Mouse (Mus musculus): ENCODE data around the gene Alad. TPM values are rescaled to one million over a fixed set of nuclear protein-coding genes. Genes with fewer than 3 reads are reported as not detected.

The Alad gene
- polyA plus RNA-seq, 2 experiments = 296 to 629 TPM

DNA sequence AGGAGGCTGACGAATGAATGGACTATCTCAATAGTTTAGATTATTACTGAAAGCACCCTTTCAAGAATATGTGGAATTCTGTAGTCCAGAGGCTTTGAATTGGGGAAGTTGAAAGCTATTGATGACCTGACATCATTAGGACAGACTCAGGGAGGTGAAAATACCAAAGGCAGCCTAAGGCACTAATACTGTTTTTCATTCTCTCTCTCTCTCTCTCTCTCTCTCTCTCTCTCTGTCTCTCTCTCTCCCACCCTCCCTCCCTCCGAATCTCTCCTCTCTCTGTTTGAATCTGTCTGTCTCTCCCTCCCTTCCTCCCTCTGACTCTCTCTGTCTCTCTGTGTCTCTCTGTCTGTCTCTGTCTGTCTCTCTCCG is 41.9 kb upstream of the Alad start:
- Histone ChIP-seq H3K4me2 (ENCODE audit: low read depth) (no peak overlapping the region), H3K9me3 (ENCODE audit: control insufficient read depth, low read length) (no peaks in the 10 kb centered on the region), H3K36me3 (replicated peaks; ENCODE audit: control insufficient read depth, insufficient read depth, low read depth) (no peaks in the 10 kb centered on the region), H3K27ac (no peak overlapping the region), H3K4me1 (replicated peaks; ENCODE audit: control insufficient read depth in 2 of 2, insufficient read depth in 2 of 2, low read length in 1 of 2) (no peaks in the 10 kb centered on the region), H3K27me3 (ENCODE audit: control insufficient read depth, insufficient read depth, low read length) (no peaks in the 10 kb centered on the region), H3K9ac (replicated peaks) (no peak overlapping the region), H3K4me3 (ENCODE audit: insufficient read depth in 1 of 2, low read depth in 2 of 2, low read length in 2 of 2) (no peak overlapping the region)
- WGBS (ENCODE audit: insufficient replicate concordance) = 53% methylated on average over 3 of the region's 3 CpGs
- DNase-seq (ENCODE audit: low read depth in 3 of 3, low spot score in 3 of 3) (no peak), ATAC-seq (ENCODE audit: insufficient read depth) (no peak)
- no peak for TF ChIP-seq CTCF (IDR thresholded peaks at IDR 0.05; ENCODE audit: low read depth)
- TF ChIP-seq EP300 (IDR thresholded peaks at IDR 0.05; ENCODE audit: low read depth) = no peak

DNA sequence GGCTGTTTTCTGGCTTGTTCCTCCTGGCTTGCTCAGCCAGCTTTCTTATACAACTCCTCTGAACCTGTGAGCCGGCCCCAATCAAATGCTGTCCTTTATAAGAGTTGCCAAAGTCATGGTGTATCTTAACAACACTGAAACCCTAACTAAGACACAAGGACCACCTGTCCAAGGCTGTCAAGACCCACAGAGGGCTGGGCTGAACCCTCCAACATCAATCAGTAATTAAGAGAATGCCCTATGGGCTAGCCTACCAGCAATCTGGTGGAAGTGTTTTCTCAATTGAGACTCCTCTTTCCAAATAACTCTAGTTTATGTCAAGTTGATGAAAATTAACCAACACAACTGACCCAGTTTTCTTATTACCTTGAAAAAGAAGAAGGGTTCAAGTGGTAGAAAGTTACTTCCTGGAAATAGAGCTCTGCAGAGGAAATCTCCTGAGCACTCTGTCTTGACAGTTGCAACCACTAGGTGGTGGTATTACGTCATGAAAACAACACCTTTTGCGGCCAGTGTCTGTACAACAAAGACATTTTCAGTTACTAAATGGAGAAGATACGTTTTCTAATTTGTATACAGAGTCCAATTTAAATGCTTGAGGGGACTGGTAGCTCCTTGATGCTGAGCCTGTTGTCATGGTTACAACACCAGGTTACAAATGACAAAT is 41.4 kb upstream of the Alad start:
- H3K9ac ChIP-seq (replicated peaks) = no peak overlapping the region
- no peaks in the 10 kb centered on the region for H3K4me1 ChIP-seq (replicated peaks; ENCODE audit: control insufficient read depth in 2 of 2, insufficient read depth in 2 of 2, low read length in 1 of 2)
- H3K4me3 ChIP-seq (ENCODE audit: insufficient read depth in 1 of 2, low read depth in 2 of 2, low read length in 2 of 2) = no peak overlapping the region
- TF ChIP-seq EP300 (IDR thresholded peaks at IDR 0.05; ENCODE audit: low read depth) (no peak), CTCF (IDR thresholded peaks at IDR 0.05; ENCODE audit: low read depth) (peak; percentile 70)
- ATAC-seq (ENCODE audit: insufficient read depth) (no peak), DNase-seq (ENCODE audit: low read depth in 3 of 3, low spot score in 3 of 3) (peak; percentile 49)
- H3K27ac ChIP-seq = no peak overlapping the region
- no peaks in the 10 kb centered on the region for H3K27me3 ChIP-seq (ENCODE audit: control insufficient read depth, insufficient read depth, low read length)
- H3K4me2 ChIP-seq (ENCODE audit: low read depth) = no peak overlapping the region
- H3K36me3 ChIP-seq (replicated peaks; ENCODE audit: control insufficient read depth, insufficient read depth, low read depth) = no peaks in the 10 kb centered on the region
- 13% methylated on average over 4 of the region's 4 CpGs for WGBS (ENCODE audit: insufficient replicate concordance)
- no peaks in the 10 kb centered on the region for H3K9me3 ChIP-seq (ENCODE audit: control insufficient read depth, low read length)

GRCm38 (mm10) chr4:62559797-62560329 is 40.1 kb upstream of the Alad start, which contains the start of gene Rgs3:
TSS of gene Rgs3 (plus strand) at chr4:62559847.
- H3K36me3 ChIP-seq (replicated peaks; ENCODE audit: control insufficient read depth, insufficient read depth, low read depth) = no peaks in the 10 kb centered on the region
- 22% methylated on average over 6 of the region's 6 CpGs for WGBS (ENCODE audit: insufficient replicate concordance)
- no peaks in the 10 kb centered on the region for H3K9me3 ChIP-seq (ENCODE audit: control insufficient read depth, low read length)
- no peak for ATAC-seq (ENCODE audit: insufficient read depth)
- no peaks in the 10 kb centered on the region for H3K27me3 ChIP-seq (ENCODE audit: control insufficient read depth, insufficient read depth, low read length)
- DNase-seq (ENCODE audit: low read depth in 3 of 3, low spot score in 3 of 3) = no peak
- H3K9ac ChIP-seq (replicated peaks) = no peak within 1 kb of the TSS
- no peak within 1 kb of the TSS for H3K4me3 ChIP-seq (ENCODE audit: insufficient read depth in 1 of 2, low read depth in 2 of 2, low read length in 2 of 2)
- TF ChIP-seq CTCF (IDR thresholded peaks at IDR 0.05; ENCODE audit: low read depth) (no peak), EP300 (IDR thresholded peaks at IDR 0.05; ENCODE audit: low read depth) (no peak)
- no peak within 1 kb of the TSS for H3K27ac ChIP-seq
- no peak within 1 kb of the TSS for H3K4me2 ChIP-seq (ENCODE audit: low read depth)
- no peaks in the 10 kb centered on the region for H3K4me1 ChIP-seq (replicated peaks; ENCODE audit: control insufficient read depth in 2 of 2, insufficient read depth in 2 of 2, low read length in 1 of 2)

GRCm38 (mm10) chr4:62557436-62557835 is 37.7 kb upstream of the Alad start:
- ATAC-seq (ENCODE audit: insufficient read depth) (no peak), DNase-seq (ENCODE audit: low read depth in 3 of 3, low spot score in 3 of 3) (no peak)
- Histone ChIP-seq H3K4me1 (replicated peaks; ENCODE audit: control insufficient read depth in 2 of 2, insufficient read depth in 2 of 2, low read length in 1 of 2) (no peaks in the 10 kb centered on the region), H3K27me3 (ENCODE audit: control insufficient read depth, insufficient read depth, low read length) (no peaks in the 10 kb centered on the region), H3K9me3 (ENCODE audit: control insufficient read depth, low read length) (no peaks in the 10 kb centered on the region), H3K9ac (replicated peaks) (no peak overlapping the region), H3K4me3 (ENCODE audit: insufficient read depth in 1 of 2, low read depth in 2 of 2, low read length in 2 of 2) (no peak overlapping the region), H3K4me2 (ENCODE audit: low read depth) (no peak overlapping the region), H3K27ac (no peak overlapping the region), H3K36me3 (replicated peaks; ENCODE audit: control insufficient read depth, insufficient read depth, low read depth) (no peaks in the 10 kb centered on the region)
- TF ChIP-seq CTCF (IDR thresholded peaks at IDR 0.05; ENCODE audit: low read depth) (no peak), EP300 (IDR thresholded peaks at IDR 0.05; ENCODE audit: low read depth) (no peak)
- WGBS (ENCODE audit: insufficient replicate concordance) = 42% methylated on average over 3 of the region's 3 CpGs

GRCm38 (mm10) chr4:62551966-62552365 is 32.2 kb upstream of the Alad start:
- no peaks in the 10 kb centered on the region for H3K36me3 ChIP-seq (replicated peaks; ENCODE audit: control insufficient read depth, insufficient read depth, low read depth)
- H3K4me2 ChIP-seq (ENCODE audit: low read depth) = no peak overlapping the region
- DNase-seq (ENCODE audit: low read depth in 3 of 3, low spot score in 3 of 3) = no peak
- no peak for ATAC-seq (ENCODE audit: insufficient read depth)
- WGBS (ENCODE audit: insufficient replicate concordance) = 69% methylated on average over 7 of the region's 7 CpGs
- TF ChIP-seq EP300 (IDR thresholded peaks at IDR 0.05; ENCODE audit: low read depth) (no peak), CTCF (IDR thresholded peaks at IDR 0.05; ENCODE audit: low read depth) (no peak)
- H3K9me3 ChIP-seq (ENCODE audit: control insufficient read depth, low read length) = no peaks in the 10 kb centered on the region
- H3K4me3 ChIP-seq (ENCODE audit: insufficient read depth in 1 of 2, low read depth in 2 of 2, low read length in 2 of 2) = no peak overlapping the region
- no peaks in the 10 kb centered on the region for H3K4me1 ChIP-seq (replicated peaks; ENCODE audit: control insufficient read depth in 2 of 2, insufficient read depth in 2 of 2, low read length in 1 of 2)
- no peaks in the 10 kb centered on the region for H3K27me3 ChIP-seq (ENCODE audit: control insufficient read depth, insufficient read depth, low read length)
- H3K9ac ChIP-seq (replicated peaks) = no peak overlapping the region
- H3K27ac ChIP-seq = no peak overlapping the region
